Mouse (Mus musculus) MEL (cell line): ENCODE measurements around the gene Atxn7l1. TPM values are rescaled to one million over a fixed set of nuclear protein-coding genes. Genes with fewer than 3 reads are reported as not detected.

ENCODE experiments used
- DNase-seq: peaks from one replicate; pipeline ENCODE4 v3.0.0; 2011; ENCODE audit warnings: low read depth, low spot score
- H3K27ac ChIP-seq: 2 replicates; pipeline ENCODE4 v1.5.1; 2012; ENCODE audit warnings: low read depth, mild to moderate bottlenecking, control low read depth, low read length, moderate library complexity; ENCODE audit not compliant: control insufficient read depth
- H3K27me3 ChIP-seq, 2 experiments: fragments of 150-350 bp in 1 of 2; sonication (generic) in 1 of 2; 2 replicates each; pipeline ENCODE4 v1.6.1; 2012; ENCODE audit warnings: low read length in 2 of 2, mild to moderate bottlenecking in 2 of 2, improper control_type of control experiment in 1 of 2, moderate library complexity in 1 of 2; ENCODE audit not compliant: insufficient read depth in 2 of 2, control insufficient read depth in 1 of 2
- H3K36me3 ChIP-seq, 2 experiments: 2 replicates each; pipeline ENCODE4 v1.6.1; 2012 to 2014; ENCODE audit warnings: low read length in 2 of 2, improper control_type of control experiment in 1 of 2, inconsistent platforms in 1 of 2, mild to moderate bottlenecking in 1 of 2; ENCODE audit not compliant: insufficient read depth in 2 of 2, control insufficient read depth in 1 of 2
- H3K4me1 ChIP-seq, 2 experiments: fragments of 150-350 bp in 1 of 2; sonication (generic) in 1 of 2; 2 replicates each; pipeline ENCODE4 v1.6.1; 2012; ENCODE audit warnings: low read length in 2 of 2, improper control_type of control experiment in 1 of 2, mild to moderate bottlenecking in 1 of 2; ENCODE audit not compliant: insufficient read depth in 2 of 2, control insufficient read depth in 1 of 2
- H3K4me3 ChIP-seq, 2 experiments: fragments of 150-350 bp in 1 of 2; sonication (generic) in 1 of 2; 2 replicates each; pipeline ENCODE4 v1.5.1; 2012; ENCODE audit warnings: low read depth in 2 of 2, low read length in 2 of 2, mild to moderate bottlenecking in 2 of 2, moderate library complexity in 2 of 2, control low read depth in 1 of 2, improper control_type of control experiment in 1 of 2; ENCODE audit not compliant: control insufficient read depth in 1 of 2, insufficient read depth in 1 of 2
- H3K79me2 ChIP-seq: 2 replicates; pipeline ENCODE4 v1.6.1; 2012; ENCODE audit warnings: mild to moderate bottlenecking, low read length, moderate library complexity; ENCODE audit not compliant: control insufficient read depth, poor library complexity, insufficient read depth
- H3K9ac ChIP-seq: 2 replicates; pipeline ENCODE4 v1.6.1; 2012; ENCODE audit warnings: low read depth, mild to moderate bottlenecking, control low read depth, low read length, moderate library complexity; ENCODE audit not compliant: control insufficient read depth, poor library complexity, severe bottlenecking
- H3K9me3 ChIP-seq: fragments of 150-350 bp; sonication (generic); replicated peaks from 2 replicates; pipeline ENCODE4 v1.6.1; 2012; ENCODE audit warnings: mild to moderate bottlenecking, low read length, improper control_type of control experiment, moderate library complexity; ENCODE audit not compliant: insufficient read depth
- CHD1 ChIP-seq: IDR thresholded peaks from 2 replicates; pipeline ENCODE4 v1.6.1; 2012; ENCODE audit warnings: low read depth, mild to moderate bottlenecking, inconsistent platforms, low read length, improper control_type of control experiment
- CHD2 ChIP-seq: IDR thresholded peaks from 2 replicates; pipeline ENCODE4 v1.6.1; 2011; ENCODE audit warnings: low read length, improper control_type of control experiment
- CTCF ChIP-seq, 3 experiments: IDR thresholded peaks in 2 of 3; conservative IDR thresholded peaks in 1 of 3; 2 replicates each; pipeline ENCODE4 v1.5.1; 2011 to 2012; ENCODE audit warnings: low read length in 3 of 3, low read depth in 2 of 3, mild to moderate bottlenecking in 2 of 3, improper control_type of control experiment in 1 of 3, inconsistent platforms in 1 of 3, mixed read lengths in 1 of 3, moderate library complexity in 1 of 3; ENCODE audit not compliant: control insufficient read depth in 1 of 3, insufficient read depth in 1 of 3, poor library complexity in 1 of 3, severe bottlenecking in 1 of 3
- JUND ChIP-seq: IDR thresholded peaks from 2 replicates; pipeline ENCODE4 v1.6.1; 2011; ENCODE audit warnings: low read depth, mild to moderate bottlenecking, improper control_type of control experiment, low read length
- KAT2A ChIP-seq: conservative IDR thresholded peaks from 2 replicates; pipeline ENCODE4 v1.6.1; 2012; ENCODE audit warnings: low read depth, low read length, improper control_type of control experiment, inconsistent platforms
- MAFK ChIP-seq: IDR thresholded peaks from 2 replicates; pipeline ENCODE4 v1.6.1; 2011; ENCODE audit warnings: low read depth, mild to moderate bottlenecking, low read length, improper control_type of control experiment, borderline replicate concordance
- MYB ChIP-seq: IDR thresholded peaks from 2 replicates; pipeline ENCODE4 v1.6.1; 2011; ENCODE audit warnings: mild to moderate bottlenecking, low read depth, low read length, improper control_type of control experiment
- MYC ChIP-seq: IDR thresholded peaks from 2 replicates; pipeline ENCODE4 v1.6.1; 2011; ENCODE audit warnings: low read depth, mild to moderate bottlenecking, low read length, improper control_type of control experiment, moderate library complexity
- NELFE ChIP-seq: IDR thresholded peaks from 2 replicates; pipeline ENCODE4 v1.6.1; 2011; ENCODE audit warnings: low read depth, low read length, improper control_type of control experiment
- NRF1 ChIP-seq: IDR thresholded peaks from 2 replicates; pipeline ENCODE4 v1.6.1; 2014; ENCODE audit warnings: low read depth, mild to moderate bottlenecking, inconsistent platforms, low read length, improper control_type of control experiment, moderate library complexity; ENCODE audit not compliant: poor library complexity, insufficient read depth, severe bottlenecking
- POLR2A ChIP-seq, 2 experiments: IDR thresholded peaks; 2 replicates each; pipeline ENCODE4 v1.6.1; 2011 to 2012; ENCODE audit warnings: low read length in 2 of 2, mild to moderate bottlenecking in 2 of 2, control low read depth in 1 of 2, improper control_type of control experiment in 1 of 2, low read depth in 1 of 2, moderate library complexity in 1 of 2; ENCODE audit not compliant: control insufficient read depth in 1 of 2, insufficient read depth in 1 of 2, poor library complexity in 1 of 2
- POLR2AphosphoS5 ChIP-seq: IDR thresholded peaks from 2 replicates; pipeline ENCODE4 v1.6.1; 2012; ENCODE audit warnings: low read depth, borderline replicate concordance, mild to moderate bottlenecking, inconsistent platforms, low read length, moderate library complexity, mixed read lengths
- RAD21 ChIP-seq: IDR thresholded peaks from 2 replicates; pipeline ENCODE4 v1.6.1; 2011; ENCODE audit warnings: mild to moderate bottlenecking, low read depth, low read length, improper control_type of control experiment
- RCOR1 ChIP-seq: IDR thresholded peaks from 2 replicates; pipeline ENCODE4 v1.6.1; 2012; ENCODE audit warnings: low read depth, mild to moderate bottlenecking, inconsistent platforms, low read length, improper control_type of control experiment
- SMC3 ChIP-seq: IDR thresholded peaks from 2 replicates; pipeline ENCODE4 v1.6.1; 2011; ENCODE audit warnings: low read depth, low read length, improper control_type of control experiment
- USF2 ChIP-seq, 2 experiments: IDR thresholded peaks; 2 replicates each; pipeline ENCODE4 v1.6.1; 2011 to 2012; ENCODE audit warnings: improper control_type of control experiment in 2 of 2, low read length in 2 of 2, borderline replicate concordance in 1 of 2, inconsistent platforms in 1 of 2, low read depth in 1 of 2, mild to moderate bottlenecking in 1 of 2; ENCODE audit not compliant: insufficient read depth in 1 of 2
- ZMIZ1 ChIP-seq: IDR thresholded peaks from 2 replicates; pipeline ENCODE4 v1.6.1; 2012; ENCODE audit warnings: low read depth, mild to moderate bottlenecking, inconsistent platforms, low read length, improper control_type of control experiment, moderate library complexity
- ZNF384 ChIP-seq: IDR thresholded peaks from 2 replicates; pipeline ENCODE4 v1.6.1; 2012; ENCODE audit warnings: low read depth, mild to moderate bottlenecking, inconsistent platforms, low read length, improper control_type of control experiment
- polyA plus RNA-seq, 2 experiments: library from polyadenylated mRNA; stranded (reverse) in 1 of 2; unstranded in 1 of 2; fragments of >175 nt in 1 of 2; fragments of >200 nt in 1 of 2; gene quantifications; 2 replicates each; pipeline versions ENCODE4 v1.2.1 to v1.2.4; 2012; ENCODE audit warnings: low replicate concordance in 2 of 2, low read depth in 1 of 2; ENCODE audit not compliant: insufficient read length in 2 of 2, insufficient read depth in 1 of 2, missing spikeins in 1 of 2
- total RNA-seq: library from RNA; depleted of rRNA; stranded (reverse); fragments of 300-350 nt; gene quantifications from 2 replicates; pipeline ENCODE4 v1.2.3, GENCODE M21; 2012

The Atxn7l1 gene
- total and polyA plus RNA-seq, 3 experiments = 11.6 to 50.3 TPM; not detected in 1

GRCm38 (mm10) chr12:33271865-33272264, 124.4 kb downstream of the Atxn7l1 start:
- no peaks in the 10 kb centered on the region for H3K9me3 ChIP-seq
- H3K9ac ChIP-seq = no peak overlapping the region
- no peak for TF ChIP-seq NRF1
- TF ChIP-seq CHD1 = no peak
- no peak for TF ChIP-seq JUND
- TF ChIP-seq ZNF384 = no peak
- TF ChIP-seq MAFK = no peak
- no peak for TF ChIP-seq POLR2AphosphoS5
- no peak for TF ChIP-seq CTCF (IDR thresholded peaks at IDR 0.05 in 2 of 3, conservative IDR thresholded peaks at IDR 0.05 in 1 of 3; ENCODE audit: control insufficient read depth in 1 of 3, insufficient read depth in 1 of 3, low read depth in 2 of 3, low read length in 3 of 3, poor library complexity in 1 of 3, severe bottlenecking in 1 of 3)
- TF ChIP-seq NELFE = no peak
- no peak for TF ChIP-seq MYB
- no peak for TF ChIP-seq POLR2A (IDR thresholded peaks at IDR 0.05; ENCODE audit: control insufficient read depth in 1 of 2, insufficient read depth in 1 of 2, low read depth in 1 of 2, low read length in 2 of 2, poor library complexity in 1 of 2)
- TF ChIP-seq MYC = no peak
- no peak for DNase-seq
- no peaks in the 10 kb centered on the region for H3K27me3 ChIP-seq
- H3K27ac ChIP-seq = no peak overlapping the region
- H3K4me3 ChIP-seq = no peak overlapping the region
- H3K36me3 ChIP-seq = no peaks in the 10 kb centered on the region
- no peaks in the 10 kb centered on the region for H3K79me2 ChIP-seq
- no peaks in the 10 kb centered on the region for H3K4me1 ChIP-seq

- no peaks in the 10 kb centered on the region for H3K36me3 ChIP-seq
- no peak overlapping the region for H3K27ac ChIP-seq
- H3K4me3 ChIP-seq = no peak overlapping the region
- no peaks in the 10 kb centered on the region for H3K27me3 ChIP-seq
- H3K79me2 ChIP-seq = no peaks in the 10 kb centered on the region
- no peak for DNase-seq
- TF ChIP-seq ZMIZ1 = no peak
- no peak for TF ChIP-seq SMC3
- TF ChIP-seq KAT2A = no peak
- no peak for TF ChIP-seq POLR2AphosphoS5
- TF ChIP-seq RCOR1 = no peak
- H3K4me1 ChIP-seq = no peaks in the 10 kb centered on the region
- no peaks in the 10 kb centered on the region for H3K9me3 ChIP-seq
- no peak overlapping the region for H3K9ac ChIP-seq
Measured at GRCm38 (mm10) chr12:33272441-33272840, 124.9 kb downstream of the Atxn7l1 start.

- Histone ChIP-seq H3K27me3 (no peaks in the 10 kb centered on the region), H3K9ac (no peak overlapping the region), H3K36me3 (no peaks in the 10 kb centered on the region), H3K4me1 (no peaks in the 10 kb centered on the region), H3K27ac (no peak overlapping the region), H3K4me3 (no peak overlapping the region), H3K9me3 (no peaks in the 10 kb centered on the region), H3K79me2 (no peaks in the 10 kb centered on the region)
- no peak for DNase-seq
- no peak for TF ChIP-seq CHD1
- no peak for TF ChIP-seq CHD2
- no peak for TF ChIP-seq USF2 (IDR thresholded peaks at IDR 0.05; ENCODE audit: borderline replicate concordance in 1 of 2, insufficient read depth in 1 of 2, low read depth in 1 of 2, low read length in 2 of 2)
- no peak for TF ChIP-seq RAD21
Measured at GRCm38 (mm10) chr12:33273147-33273546, 125.7 kb downstream of the Atxn7l1 start.
